Mouse (Mus musculus) ES-Bruce4 (cell line): ENCODE results near the gene Hmcn2.

ENCODE experiments used
- CTCF ChIP-seq: IDR thresholded peaks from one replicate; pipeline ENCODE4 v1.8.1; 2011; ENCODE audit warnings: low read depth, low read length
- EP300 ChIP-seq: IDR thresholded peaks from 2 replicates; pipeline ENCODE4 v1.6.1; 2011; ENCODE audit warnings: low read depth, low read length; ENCODE audit not compliant: insufficient read depth

GRCm38 (mm10) chr2:31298814-31299213, 15.4 kb upstream of the Hmcn2 start:
- TF ChIP-seq CTCF, result no peak
- no peak for TF ChIP-seq EP300
